Mouse (Mus musculus): ENCODE data around the gene Hist1h4m.
"Not testable (repeated sequence)": the region's sequence is repeated elsewhere in the genome, so short reads cannot be mapped to it uniquely, and the experiment has no call there.

DNA sequence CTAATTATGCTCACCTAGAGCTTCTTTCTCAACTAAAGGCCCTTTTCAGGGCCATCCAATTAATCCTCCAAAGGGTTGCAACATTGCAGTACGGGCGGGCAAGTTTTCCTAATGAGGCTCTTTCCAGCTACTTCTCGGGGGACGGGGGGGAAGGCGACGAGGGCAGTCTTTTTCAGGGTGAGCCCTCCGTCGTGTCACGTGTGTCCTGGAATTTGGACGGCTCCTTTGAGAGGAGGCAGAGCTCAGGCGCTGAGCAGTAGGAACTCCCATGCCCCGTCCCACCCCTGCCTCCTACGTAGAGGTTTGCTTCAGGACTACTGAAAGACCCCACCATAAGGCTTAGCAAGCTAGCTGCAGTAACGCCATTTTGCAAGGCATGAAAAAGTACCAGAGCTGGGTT, 546 bp downstream of the Hist1h4m start:
- TF ChIP-seq POLR2A (IDR thresholded peaks at IDR 0.05; ENCODE audit: control insufficient read depth, low read depth, low read length); CTCF (IDR thresholded peaks at IDR 0.05; ENCODE audit: control insufficient read depth, insufficient read depth, insufficient replicate concordance, low read depth, low read length): not testable (repeated sequence)

Data from testis, adult 2 months (tissue).